Mouse (Mus musculus) testis, adult 2 months (tissue): ENCODE results near the gene Magi1.

Experiments used
- CTCF ChIP-seq: fragments of 200-500 bp; IDR thresholded peaks from 2 replicates; pipeline ENCODE4 v1.5.1; 2012; ENCODE audit warnings: low read depth, mild to moderate bottlenecking, inconsistent platforms, low read length, moderate library complexity; ENCODE audit not compliant: control insufficient read depth, insufficient read depth, insufficient replicate concordance
- POLR2A ChIP-seq: fragments of 200-500 bp; IDR thresholded peaks from 2 replicates; pipeline ENCODE4 v1.6.1; 2012; ENCODE audit warnings: low read depth, mild to moderate bottlenecking, inconsistent platforms, low read length, moderate library complexity; ENCODE audit not compliant: control insufficient read depth

GRCm38 (mm10) chr6:94264183-94264941 is 19.4 kb downstream of the Magi1 start:
- no peak for TF ChIP-seq CTCF
- TF ChIP-seq POLR2A = no peak
